Mouse (Mus musculus) spleen, postnatal 36 days (tissue): Measurements from ENCODE around the gene Spib.

ENCODE experiments used
- DNase-seq, 2 experiments: peaks; one replicate each; pipeline ENCODE4 v3.0.0; 2022; ENCODE audit warnings: low spot score in 2 of 2, mixed read lengths in 1 of 2

Gene Spib

DNA sequence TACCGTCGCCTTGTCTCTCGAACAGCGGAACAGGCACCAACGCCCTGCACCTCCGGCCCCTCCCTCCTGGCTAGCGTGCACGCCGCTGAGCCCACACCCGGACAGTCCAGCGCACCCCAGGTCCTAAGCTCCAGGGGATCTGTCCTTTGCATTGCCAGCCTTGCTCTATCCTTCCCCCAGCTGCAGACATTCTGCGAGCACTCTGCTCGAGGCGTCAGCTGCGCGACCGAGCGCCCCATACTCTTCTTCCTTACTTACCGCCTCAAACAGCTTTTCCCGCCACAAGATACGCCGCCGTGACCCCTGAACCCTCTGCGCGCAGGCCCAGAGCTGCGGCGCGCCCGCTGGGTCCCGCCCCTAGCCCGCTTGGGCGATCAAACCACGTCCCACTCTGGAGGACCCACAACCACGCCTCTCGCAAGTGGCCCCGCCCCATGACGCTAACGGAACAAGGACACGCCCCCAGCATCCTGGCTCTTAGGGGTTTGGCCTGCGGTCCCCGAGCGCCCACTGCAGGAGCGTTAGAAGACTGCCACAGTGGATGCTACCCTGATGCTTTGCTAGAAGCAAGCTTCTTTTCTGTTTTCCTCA is 16.7 kb upstream of the Spib start, which contains the start of gene Pold1:
Gene Pold1 (minus strand): TSS at position 353 of the 591 bp plus-strand sequence.
- DNase-seq, result peak; percentile 100

DNA sequence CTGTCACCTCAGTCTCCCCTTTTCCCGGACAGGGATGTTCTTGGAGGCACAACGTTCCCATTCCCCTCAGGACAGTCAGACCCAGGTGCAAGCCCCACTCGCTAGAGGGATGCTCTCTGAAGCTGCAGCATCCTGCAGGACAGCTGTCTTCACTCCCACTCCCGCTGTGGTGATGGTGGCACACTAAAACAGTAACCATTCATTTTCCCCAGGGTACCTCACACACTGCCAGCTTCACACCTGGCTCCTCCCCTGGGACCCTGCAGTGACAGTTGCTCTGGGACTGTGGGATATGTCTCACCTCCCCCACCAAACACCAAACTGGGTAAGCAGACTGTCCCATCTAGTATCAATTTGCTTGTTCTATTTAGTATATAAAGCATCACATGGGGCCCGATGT is 15.9 kb upstream of the Spib start:
- DNase-seq, result no peak

DNA sequence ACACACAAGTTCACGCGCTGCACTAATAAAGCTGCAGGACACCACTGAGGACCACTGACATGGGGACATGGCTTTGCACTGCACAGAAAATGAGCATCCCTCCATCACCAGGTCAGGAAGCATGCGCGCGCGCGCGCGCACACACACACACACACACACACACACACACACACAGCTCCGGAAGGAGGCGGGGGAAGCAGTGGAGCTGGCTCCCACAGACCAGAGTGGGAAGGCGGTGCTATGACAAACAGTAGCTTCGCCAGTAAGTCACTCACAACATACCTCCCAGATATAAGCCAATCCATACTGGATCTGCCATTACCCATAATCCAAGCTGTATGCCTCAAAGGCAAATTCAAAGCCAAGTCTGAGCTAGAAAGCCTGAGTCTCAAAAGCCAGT is 15.2 kb upstream of the Spib start:
- no peak for DNase-seq

DNA sequence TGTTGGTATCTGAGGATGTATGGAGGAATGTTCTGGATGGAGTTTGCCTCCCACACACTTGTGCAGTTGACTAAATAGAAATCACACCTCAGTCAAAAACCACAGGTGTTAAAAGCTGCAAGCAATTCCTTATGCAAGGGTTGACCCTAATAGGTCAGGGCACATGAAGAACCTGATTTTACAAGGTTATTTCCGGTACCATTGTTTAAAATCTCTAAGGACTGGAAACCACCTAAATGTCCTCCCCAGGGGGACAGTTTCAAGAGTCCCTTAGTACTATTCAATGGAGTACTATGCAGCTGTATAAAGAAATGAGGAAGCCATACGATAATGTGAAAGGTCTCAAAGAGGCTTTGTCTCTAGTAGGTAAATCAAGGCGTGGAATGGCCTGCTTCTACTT is 14.4 kb upstream of the Spib start:
- DNase-seq, result no peak

DNA sequence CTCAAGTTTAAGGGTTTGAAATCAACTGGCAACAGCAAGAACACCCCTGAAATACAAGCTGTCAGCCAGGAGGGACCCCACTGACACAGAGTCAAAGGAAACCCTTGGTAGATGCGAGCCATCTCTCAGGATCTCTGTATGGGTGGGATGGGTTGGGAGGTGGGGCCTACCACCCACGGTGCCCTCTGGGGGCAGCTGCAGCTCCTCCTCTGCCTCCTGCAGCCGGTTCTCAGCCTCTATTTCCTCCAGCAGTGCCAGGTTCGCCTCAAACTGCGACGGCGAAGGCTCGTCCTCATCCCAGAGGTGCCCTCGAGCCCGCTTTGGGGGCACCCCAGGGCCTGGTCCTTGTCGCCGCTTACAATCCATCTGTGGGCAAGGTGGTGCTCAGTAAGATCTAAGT is 11.2 kb upstream of the Spib start:
- DNase-seq, result no peak

DNA sequence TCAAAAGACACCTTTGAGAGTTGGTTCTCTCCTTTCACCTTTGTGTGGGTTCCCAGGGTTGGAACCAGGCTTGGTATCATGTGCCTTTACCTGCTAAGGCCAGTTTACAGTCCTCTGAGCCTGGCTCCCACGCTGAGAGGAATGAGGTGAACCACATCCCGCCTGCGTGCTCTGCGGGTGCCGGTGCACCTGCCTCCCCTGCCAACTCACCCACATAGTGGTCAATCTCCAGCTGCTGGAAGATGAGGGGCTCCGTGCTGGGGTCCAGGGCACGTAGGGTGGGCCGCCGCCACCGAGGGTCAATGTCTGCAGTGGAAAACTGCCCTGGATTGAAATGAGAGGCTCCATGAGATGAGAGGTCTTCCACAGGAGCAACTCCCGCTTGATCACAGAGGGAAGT is 10.7 kb upstream of the Spib start:
- DNase-seq, result no peak

DNA sequence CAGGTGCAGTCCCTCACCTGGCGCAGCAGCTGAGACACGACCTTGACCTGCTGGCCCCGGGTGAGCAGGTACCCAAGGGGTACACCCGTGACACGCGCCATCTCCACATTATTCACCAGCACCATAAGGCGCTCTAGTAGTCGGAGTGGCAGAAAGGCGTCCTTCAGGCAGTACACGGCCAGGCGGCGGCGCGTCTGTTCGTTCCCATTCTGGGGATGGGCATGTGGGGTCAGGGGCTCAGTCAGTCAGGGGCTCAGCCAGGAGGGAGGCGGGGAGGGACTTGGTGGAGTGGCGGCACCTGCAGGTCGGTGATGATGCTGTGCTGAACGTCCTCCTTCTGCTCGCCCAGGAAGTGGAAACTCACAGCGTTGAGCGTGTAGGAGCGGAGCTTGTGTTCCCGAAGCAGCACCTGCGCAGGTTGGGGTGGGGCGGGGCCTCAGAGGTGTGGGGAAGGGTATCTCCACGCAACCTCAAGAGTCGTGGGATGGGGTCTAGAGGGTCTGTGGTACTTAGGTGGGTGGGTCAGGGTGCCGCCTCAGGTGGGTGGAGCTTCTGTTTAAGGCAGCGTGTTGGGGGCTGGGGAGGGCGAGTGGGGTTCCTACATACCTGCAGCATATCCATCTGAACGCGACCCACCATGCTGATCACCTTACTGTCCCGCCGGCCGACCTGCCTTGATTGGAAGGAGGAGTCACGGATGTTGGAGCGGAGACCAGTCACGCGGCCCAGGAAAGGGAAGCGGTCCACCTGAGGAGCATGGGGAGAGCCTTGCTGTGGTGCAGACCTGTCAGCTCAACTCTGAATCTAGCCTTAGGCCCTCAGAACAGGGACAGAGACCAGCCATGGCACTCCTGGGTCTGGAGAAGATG is 7.1 kb upstream of the Spib start:
- no peak for DNase-seq

DNA sequence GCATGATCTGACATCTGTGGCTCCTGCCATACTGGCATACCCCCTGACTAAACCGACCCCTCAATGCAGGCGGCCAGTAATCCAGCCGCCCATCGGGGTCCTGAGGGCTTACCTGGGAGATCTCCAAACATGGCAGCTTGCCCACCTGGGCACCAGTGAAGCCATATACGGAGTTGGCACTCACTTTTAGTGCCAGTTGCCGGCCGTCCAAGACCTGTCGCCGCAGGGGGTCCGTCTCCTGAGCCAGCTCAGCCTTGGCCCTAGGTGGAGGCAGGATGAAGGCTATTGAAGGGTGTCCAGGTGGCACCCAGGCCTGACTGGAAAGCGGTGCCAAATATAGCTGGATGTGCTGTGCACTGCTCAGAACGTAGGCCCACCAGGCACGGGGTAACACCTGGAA is 5.6 kb upstream of the Spib start:
- DNase-seq, result no peak

DNA sequence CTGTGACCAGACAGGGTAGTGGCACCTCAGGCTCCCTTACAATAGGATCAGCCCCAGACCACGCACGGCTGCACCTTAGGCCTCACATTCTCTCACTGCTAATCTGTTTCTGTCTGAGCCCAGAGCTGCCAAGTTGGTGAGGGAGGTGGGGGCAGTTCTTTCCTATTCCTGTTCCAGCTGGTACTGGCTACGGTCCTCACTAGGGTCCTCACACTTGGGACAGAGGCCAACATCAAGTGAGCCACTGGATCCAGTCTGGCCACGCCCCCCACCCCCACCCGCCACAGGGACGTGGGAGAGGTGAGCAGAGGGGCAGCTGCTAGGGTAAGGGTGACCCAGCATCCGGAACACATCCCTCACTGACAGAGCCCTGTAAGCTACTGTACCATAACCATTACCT is 5.1 kb upstream of the Spib start:
- no peak for DNase-seq

DNA sequence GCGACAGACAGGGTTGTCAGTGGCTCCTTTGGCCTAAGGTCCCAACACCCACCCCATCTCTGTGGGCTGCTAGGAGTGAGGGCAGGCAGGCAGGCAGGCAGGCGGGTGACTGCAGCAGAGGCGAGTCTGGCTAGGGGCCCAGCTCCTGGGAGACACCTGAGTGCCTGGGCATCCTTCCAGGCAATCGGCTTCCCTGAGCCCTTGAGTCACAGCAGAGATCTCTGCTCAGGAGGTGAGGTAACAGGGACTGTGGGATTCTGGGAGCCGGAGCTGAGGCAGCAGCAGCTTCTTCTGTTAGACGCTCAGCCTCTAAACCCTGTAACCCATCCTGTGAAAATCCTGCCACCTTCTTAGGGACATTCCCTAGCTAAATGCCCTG is 4.7 kb upstream of the Spib start:
- no peak for DNase-seq

DNA sequence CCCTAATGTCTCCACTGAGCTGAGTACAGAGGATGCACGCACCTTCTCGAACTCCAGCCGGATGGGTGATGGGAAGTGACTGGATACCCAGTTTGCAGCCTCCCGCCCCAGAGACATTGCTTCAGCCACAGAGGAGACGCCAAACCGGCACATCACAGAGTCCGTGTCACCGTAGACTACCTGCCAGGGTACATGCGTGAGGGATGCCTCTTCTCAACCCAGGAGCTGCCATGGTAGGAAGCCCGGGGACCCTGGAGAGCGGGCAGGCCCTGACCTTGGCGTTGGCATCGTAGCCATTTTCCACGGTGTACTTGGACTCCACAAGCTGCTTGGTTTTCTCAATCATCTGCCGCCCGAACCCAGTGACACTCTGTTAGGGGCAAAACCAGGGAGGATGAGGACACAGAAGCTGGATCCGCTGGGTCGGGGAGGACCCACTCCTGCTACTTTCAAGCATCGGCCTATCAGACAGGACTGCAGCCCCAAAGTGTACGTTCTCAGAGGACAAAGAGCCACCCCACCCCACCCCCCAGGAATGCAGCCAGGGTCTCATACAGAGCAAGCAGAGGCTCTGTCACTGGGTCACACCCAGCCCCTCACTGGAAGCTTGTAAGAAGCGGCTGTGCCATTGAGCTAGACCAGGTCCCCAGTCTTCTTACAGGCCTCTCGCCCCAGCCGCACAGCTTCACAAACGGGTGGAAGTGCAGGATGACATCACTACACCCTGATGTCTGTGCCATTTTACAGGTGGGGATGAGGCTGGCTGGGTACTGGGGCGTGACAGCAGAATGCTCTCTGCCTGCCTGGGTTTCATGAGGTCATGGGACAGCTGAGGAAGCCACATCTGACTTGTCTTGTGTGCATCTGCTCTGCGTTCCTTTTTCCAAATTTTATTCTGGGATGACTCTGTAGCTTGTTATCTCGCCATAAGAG is 4.1 kb upstream of the Spib start:
- peak; percentile 68 to 74 for DNase-seq

DNA sequence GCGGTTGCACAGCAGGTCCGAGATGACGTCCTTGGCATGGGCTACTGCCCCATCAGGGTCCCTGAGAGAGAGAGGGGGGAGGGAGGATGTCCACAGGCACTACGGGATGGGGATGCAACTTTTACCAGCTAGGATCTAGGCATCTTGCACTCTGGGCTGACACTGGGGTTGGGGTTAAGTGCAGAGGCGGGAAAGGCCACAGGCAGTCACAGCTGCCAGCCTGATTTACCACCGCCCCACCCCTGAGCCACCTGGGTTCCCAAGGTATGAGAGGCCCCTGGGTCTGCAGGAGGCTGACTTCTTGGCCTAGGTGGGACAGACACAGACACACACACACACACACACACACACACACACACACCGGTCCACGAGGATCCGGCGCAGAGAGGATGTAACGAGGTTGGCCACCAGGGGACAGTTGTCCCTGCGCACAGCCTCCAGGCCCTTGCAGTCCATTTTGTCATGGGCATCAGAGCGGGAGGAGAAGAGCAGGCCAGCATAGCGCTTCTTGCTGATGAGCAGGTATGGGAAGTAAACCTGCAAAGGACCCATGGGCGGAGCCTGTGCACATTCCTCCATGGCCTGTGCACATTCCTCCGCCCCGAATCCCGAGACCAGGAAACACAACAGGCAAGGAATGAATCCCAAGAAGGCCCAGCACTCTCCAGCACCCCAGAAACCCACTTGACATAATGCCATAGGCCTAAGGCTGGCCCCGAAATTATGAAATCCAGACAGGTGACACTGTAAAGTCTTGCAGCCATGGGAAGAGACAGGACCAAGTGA is 3.0 kb upstream of the Spib start:
- no peak for DNase-seq

DNA sequence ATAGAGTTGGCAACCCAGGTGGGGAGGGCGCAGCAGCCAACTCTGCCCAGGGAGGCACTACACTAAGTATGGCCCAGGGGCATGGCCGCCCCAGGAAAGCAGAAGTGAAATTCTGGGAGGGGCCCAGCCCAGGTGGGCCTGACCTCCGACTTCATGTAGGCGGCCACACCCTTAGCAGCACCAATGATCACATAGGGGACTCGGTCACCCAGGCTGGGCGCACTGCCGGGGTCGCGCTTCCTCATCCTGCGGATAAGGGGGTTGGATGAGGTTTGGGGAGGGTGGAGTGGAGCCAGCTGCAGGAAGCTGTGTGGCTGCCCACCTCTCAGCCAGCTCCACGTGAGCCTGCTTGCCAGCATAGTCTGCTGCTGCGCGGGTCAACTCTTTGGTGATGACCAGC is 2.4 kb upstream of the Spib start:
- DNase-seq, result peak; percentile 95

DNA sequence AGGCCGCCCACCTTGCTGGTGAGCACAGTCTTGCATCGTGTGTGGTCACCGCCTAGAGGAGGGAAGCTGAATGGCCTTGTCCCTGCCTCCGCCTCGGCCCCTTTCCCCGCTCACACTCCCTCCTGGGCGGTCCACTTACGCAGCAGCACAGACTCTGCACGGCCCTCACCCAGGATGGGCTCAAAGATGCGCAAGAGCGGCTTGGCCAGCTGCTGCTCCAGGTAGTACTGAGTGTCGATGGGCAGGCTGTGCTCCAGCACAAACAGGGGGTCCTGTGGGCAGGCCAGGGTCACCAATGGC is 1.8 kb upstream of the Spib start:
- DNase-seq, result no peak

DNA sequence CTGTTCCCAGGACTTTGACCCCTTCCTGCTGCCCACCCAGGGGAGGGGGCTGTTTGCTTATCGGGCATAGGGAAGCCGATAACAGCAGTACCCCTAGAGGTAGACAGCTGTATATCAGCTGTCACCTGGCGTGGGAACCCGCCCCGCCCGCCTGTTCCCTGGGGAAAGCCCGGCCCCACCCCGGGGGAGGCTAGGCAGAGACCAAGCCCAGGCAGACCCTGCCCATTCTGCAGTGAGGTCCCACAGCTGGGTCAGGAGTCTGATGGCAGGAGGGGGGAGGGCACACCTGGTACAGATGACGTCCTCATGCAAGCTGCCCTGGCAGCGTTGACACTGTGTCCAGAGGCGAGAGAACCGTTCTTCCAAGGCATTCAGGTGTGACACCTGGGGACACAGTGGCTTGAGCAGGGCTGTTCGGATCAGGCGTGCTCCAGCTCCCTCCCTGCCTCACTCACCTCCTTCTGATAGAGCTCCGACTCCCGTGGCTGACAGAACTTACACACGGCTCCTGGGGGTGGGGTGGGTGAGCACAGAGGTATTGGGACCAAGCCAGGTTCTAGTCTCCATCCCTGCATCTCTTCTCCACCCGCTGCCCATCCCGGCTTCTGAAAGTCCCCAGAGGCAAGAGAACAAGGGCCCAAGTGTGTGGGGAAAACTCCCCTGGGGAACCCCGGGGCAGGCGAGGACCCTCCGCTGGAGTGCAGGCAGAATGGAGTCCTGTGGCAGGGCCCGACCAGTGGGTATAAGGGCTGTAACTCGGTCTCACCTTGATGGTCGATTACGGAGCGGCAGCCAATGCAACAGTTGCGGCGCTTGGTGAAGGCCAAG is 1.3 kb upstream of the Spib start:
- DNase-seq, result peak; percentile 83 to 85

DNA sequence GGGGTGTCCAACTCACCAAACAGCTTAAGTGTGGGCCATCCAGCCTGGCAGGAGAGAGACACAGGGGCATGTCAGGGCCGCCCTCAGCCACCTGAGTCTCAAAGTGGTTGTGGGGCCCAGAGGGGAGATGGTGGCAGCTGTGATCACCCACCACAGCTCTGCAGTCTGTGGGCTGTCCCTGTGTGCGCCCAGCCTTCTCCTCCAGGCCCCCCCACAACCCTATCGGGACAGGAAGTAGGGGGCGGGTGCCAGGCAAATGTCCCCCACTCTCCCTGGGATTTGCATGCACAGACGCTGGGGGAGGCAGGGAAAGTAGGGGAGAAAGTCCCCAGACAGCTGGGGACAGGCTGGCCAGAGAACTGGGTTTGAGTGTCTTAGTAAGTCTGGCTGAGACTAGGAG is 664 bp downstream of the Spib start:
- peak; percentile 88 to 89 for DNase-seq

DNA sequence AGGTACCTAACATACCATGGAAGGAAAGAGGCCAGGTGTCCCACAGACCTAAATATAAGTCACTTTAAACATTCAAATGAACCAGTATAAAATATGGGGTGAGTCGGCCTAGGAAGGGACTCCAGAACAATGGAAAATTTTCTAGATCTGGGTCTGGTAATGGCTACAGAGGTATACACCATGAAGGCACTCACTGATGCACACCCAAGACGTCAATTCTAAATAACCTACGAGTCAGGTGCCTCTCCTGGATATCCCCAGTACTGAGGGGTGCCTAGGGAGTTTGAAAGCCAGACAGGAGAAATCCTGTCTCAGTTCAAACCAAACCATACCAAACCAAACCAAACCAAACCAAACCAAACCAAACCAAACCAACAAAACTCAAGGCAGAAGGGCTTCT is 1.4 kb downstream of the Spib start:
- DNase-seq, result no peak

DNA sequence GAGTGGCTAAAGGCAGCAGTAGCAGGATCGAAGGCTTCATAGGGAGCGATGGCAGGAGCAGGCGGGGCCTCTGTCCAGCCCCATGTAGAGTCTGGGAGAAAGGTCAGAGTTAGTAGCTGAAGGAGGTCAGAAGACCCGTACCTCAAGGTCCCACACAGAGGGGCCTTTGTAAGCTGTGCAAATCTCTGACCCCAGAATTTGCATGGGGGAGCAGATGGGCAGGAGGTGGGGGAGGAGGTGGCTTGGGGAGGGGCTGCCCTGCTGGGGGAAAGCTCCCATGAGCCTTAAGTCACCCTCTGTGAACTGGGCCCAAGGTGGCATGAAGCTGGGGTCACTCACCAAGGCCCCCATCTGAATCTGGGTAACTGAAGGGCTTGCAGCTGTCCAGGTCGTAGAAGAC is 2.4 kb downstream of the Spib start:
- peak; percentile 77 to 78 for DNase-seq

DNA sequence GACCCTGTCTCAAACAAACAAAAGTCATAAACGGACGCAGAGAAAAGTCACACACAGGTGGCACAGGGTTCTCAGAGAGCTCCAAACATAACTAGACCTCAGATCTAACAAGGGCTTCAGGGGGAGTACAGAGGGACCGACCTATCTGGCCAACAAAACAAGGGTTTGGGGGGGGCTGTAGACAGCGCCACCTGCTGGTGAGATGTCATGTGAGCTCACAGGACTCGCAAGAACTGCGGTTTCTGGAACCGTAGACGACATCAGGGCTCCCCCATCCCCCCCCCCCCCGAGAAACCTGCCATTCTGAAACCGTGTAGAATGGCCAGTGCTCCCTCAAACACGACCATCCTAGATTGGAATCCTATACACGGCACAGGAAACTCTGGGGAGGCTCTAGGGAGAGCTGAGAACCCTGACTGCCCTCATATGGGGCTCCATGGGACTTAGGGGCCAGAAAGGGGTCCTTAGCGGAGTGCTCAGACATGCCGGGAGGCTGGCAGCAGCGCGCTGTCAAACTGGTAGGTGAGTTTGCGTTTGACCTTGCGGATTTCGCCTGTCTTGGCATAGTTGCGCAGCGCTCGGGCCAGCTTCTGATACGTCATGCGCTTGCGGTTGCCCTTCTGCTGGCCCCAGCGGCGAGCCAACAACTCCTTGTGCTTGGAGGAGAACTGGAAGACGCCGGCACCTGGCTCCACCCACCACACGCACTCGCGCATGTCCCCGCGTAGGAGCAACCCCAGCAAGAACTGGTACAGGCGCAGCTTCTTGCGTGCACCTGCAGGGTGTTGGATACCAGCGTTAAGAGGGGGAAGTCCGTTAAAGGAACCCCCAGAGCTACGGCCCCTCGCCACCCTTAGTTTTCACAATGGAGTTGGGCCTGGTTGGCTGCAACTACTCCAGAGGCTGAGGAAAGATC is 4.1 kb downstream of the Spib start:
- peak; percentile 83 to 84 for DNase-seq
